Mouse (Mus musculus) adrenal gland, adult 18-20 months (tissue): ENCODE measurements around the gene Ubr4. TPM values are rescaled to one million over a fixed set of nuclear protein-coding genes. Genes with fewer than 3 reads are reported as not detected.
A peak's percentile ranks its signal among the peaks of the same experiment; 100 is the strongest.

Experiments used
- DNase-seq, 2 experiments: peaks; one replicate each; pipeline ENCODE4 v3.0.0; 2021 to 2022; ENCODE audit warnings: low spot score in 2 of 2
- total RNA-seq, 2 experiments: library from RNA; stranded (reverse); gene quantifications; 1 replicate in 1 of 2; 2 replicates in 1 of 2; pipeline ENCODE4 v1.2.3; 2021

Ubr4 gene
- total RNA-seq, 2 experiments from 2014 or later, result 137 to 144 TPM

GRCm38 (mm10) chr4:139430176-139430575, 77.8 kb downstream of the Ubr4 start:
- peak; percentile 61 to 64 for DNase-seq

DNA sequence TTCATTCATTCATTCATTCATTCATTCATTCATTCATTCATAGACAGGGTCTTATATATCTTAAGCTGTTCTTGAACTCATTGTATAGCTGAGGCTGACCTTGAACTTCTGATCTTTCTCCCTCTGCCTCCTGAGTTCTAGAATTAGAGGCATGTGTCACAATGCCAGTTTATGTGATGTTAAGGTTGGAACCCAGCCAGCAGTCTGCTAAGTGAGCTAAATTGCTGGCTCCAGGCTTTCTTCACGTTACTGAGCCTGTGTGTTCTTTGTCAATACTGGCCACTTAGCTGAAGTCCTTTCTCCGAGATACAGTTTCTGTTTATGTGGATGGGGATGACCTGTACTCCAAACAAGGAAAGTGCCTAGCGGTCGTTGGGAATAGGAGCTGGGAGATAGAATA, 78.5 kb downstream of the Ubr4 start:
- DNase-seq, result no peak

DNA sequence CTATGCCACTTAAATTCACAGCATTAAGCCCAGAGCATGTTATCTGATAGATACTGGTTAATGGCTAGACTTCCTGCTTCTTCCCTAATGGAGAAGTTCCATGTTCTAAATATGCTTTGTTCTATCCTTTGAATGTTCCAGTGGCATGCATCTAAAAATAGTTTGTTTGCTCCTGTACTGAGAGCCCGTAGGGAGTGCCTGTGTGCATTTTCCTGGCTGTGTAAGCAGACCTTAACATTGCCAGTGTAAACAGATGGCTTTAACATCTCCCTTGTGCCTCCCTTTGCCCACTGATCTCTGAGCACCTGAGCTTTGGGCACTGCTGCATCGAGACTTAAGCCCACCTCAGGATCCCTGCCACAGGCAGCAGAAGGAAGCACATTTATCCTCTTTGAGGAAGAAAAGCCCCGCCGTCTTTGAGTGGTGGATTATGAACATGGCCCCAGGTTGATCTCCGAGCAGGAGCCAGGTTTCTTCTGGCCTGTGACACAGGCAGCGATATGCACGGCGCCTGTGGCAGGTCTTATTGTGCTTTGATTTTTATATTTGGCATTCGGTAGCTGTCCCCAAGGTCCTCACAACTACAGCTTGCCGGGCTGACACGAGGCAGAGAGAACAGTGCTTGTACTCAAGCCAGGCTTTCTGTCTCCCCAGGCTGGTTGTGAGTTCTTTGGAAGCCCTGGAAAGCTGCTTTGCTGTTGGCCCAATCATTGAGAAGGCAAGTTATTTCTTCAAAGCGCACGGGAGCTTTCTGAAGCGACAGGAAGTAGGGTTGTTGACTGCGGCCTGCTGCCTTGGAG, 80.8 kb downstream of the Ubr4 start:
- DNase-seq, result no peak

DNA sequence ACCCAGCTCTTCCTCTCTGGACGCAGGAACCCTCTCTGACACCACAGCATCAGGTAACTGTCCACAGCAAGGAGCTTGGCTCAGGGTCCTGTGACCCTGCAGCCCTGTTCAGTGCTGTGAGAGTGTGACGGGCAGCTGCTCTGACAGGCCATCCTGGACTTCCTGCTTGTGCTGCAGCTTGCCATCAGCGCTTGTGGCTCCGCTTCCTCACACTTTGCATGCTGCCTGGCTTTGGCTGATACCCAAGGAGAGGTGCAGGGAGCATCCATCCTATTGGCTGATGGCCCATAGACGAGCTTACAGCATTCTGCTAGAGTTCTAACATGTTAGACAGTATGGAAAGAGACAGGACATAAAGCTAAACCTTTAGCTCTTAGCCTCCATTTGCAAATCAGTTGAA, 88.8 kb downstream of the Ubr4 start:
- no peak for DNase-seq

DNA sequence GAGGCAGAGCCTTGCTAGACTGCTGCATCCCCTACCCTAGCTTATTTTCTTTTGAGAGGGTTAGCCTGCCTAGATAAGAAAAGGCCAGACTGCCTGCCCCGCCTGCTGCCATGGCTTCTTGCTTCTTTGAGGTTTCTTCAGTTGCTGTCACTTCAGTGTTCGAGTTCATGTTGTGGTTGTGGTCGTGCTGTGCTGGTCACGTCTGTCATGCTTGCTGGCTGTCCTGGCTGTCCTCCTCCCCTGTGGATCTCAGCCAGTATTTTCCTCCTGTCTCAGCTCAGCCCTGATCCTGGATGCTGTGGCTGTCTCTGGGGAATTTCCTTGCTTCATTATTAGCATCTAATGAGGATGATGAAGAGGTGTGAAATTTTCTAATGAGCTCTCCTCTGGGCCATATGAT, 89.4 kb downstream of the Ubr4 start:
- DNase-seq, result no peak

- no peak for DNase-seq
These were observed 90.3 kb downstream of the Ubr4 start for GRCm38 (mm10) chr4:139442391-139443355.

GRCm38 (mm10) chr4:139444315-139444714, 91.9 kb downstream of the Ubr4 start:
- DNase-seq, result no peak

DNA sequence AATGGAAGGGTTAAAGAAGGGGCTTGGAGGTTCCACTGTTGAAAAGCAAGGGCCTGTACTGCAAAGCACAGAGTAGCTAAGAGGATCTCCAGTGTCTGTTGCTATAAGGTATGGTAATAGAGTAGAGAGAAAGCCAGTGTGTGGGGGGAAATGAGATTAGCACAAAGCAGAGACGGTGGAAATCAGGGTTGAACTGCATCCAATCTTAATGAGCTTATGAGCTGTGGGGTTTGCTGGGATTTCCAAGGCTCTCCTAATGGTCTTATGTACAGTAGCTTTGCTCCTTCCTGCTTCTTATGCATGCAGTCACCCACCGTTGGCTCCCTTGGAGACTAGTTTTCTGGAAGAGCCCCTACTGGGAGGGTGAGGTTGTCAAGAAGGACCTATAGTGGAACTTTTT, 93.8 kb downstream of the Ubr4 start:
- DNase-seq, result no peak

- no peak for DNase-seq
These were observed 94.6 kb downstream of the Ubr4 start for GRCm38 (mm10) chr4:139446731-139447675.

DNA sequence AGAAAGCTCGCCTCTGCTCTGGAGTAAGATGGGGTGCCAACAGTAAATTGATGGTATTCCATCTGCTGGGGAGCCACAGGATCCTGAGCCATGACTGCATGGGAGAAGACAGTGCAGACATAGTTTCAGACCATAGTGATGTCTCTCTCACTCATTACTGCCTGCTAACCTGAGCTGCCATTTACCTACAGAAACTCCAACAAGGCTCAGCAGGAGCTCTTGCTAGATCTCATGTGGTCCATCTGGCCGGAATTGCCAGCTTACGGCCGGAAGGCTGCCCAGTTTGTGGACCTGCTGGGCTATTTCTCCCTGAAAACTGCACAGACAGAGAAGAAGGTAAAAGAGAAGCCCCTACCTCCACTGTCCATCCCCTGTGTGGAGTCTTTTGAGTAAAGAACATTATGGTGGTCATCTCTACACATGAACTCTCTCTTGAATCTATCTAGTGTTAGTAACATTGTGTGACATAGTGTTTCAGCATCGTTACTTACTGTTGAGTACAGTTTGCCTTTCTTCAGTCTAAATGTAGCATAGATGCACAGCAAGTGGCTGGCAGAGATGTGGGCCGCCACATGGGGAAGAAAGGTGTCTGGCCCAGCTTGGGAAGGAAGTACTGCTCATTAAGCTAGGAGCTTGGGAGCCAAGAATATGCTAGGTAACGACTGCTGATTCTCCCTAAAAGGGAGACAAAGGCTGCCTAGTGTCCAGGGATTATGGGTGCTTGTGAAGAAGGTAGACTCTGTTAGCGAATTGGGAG, 100.7 kb downstream of the Ubr4 start:
- no peak for DNase-seq

GRCm38 (mm10) chr4:139454339-139454738, 101.9 kb downstream of the Ubr4 start:
- DNase-seq, result no peak

DNA sequence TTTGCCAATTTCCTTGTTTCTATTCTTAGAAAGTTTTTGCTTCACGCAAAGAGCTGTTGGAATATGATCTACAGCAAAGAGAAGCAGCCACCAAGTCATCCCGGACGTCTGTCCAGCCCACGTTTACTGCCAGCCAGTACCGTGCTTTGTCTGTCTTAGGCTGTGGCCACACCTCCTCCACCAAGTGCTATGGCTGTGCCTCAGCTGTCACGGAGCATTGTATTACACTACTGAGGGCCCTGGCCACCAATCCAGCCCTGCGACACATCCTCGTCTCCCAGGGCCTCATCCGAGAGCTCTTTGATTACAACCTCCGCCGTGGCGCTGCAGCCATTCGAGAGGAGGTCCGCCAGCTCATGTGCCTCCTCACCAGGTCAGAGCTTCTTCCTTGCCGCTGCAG, 107.6 kb downstream of the Ubr4 start:
- DNase-seq, result no peak

DNA sequence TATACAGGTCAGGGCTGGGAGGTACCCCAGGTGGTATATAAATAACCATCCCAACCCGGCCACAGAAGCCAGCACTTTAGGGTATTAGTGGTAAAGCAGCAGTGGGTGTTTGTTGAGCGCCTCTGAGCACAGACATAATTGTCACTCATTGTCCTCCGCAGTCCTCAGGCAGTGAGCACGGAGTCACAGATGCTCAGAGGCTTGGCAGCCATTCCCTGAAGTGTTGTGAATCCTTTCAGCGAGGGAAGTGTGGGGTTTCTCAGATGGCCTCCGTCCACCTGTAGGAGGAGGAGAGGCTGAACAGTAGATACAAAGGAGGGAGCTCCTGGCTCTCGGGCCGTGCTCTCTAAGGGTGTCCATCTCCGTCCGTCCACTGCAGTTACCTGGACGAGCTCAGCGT, 111.8 kb downstream of the Ubr4 start:
- DNase-seq, result no peak

GRCm38 (mm10) chr4:139466541-139466940, 114.1 kb downstream of the Ubr4 start:
- DNase-seq, result no peak

DNA sequence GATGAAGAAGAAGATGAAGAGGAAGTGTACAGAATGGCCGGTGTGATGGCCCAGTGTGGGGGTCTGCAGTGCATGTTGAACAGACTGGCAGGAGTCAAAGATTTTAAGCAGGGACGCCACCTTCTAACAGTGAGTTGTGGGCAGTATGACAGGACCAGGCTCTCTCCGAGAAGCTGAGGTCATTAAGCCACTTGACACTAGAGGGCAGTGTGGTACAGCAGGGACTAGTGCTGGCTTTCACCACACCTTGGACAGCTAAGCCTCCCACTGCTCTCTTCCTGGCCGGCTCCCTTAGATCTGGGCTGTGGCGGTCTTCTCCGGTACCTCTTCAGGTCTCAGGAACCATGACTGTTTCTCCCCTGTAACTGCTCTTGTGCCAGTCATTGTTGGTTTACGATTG, 117.8 kb downstream of the Ubr4 start:
- peak; percentile 69 to 79 for DNase-seq

DNA sequence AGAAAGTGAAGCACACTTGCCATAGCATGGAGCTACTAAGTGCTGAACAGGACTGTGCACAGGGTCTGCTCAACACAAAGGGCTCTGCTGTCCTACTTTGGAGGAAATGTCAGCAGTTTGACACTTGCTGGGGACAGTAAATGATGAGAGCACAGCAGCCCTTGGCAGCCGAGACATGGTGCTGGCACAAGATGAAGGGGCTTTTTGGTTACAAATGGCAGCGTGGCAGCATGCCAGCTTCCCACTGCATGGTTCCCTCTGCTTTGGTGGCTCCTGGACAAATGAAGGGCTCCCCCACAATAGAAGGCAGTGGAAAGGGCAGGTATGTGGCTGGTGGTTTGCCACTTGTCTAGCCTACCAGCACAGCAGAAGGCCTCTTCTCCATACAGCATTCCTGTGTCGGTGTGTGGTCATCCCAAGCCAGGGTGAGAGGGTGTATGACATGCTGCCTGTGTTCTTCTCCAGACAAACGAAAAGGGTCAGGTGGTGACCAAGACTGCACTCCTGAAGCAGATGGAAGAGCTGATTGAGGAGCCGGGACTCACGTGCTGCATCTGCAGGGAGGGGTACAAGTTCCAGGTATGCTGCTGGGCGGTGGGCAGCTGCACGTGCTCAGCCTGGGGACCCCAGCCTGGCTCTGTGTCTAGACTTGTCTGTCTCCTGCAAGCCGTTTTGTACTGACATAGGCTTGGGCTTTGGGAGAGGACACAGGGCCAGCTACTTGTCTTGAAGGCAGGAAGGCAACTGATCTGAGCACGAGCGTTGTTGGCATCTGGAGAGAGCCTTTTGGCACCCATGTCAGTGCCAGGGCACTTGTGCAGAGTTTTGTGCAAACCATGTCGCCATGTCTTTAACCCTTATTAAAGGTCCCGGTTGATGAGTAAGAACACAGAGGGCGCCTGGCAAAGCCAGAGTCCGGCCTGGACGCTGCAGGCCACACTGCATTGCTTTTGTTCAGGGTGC, 124.5 kb downstream of the Ubr4 start:
- peak in 1 of 2 experiments; percentile 47 for DNase-seq

- DNase-seq, result no peak
These were observed 125.6 kb downstream of the Ubr4 start for GRCm38 (mm10) chr4:139477983-139478382.

DNA sequence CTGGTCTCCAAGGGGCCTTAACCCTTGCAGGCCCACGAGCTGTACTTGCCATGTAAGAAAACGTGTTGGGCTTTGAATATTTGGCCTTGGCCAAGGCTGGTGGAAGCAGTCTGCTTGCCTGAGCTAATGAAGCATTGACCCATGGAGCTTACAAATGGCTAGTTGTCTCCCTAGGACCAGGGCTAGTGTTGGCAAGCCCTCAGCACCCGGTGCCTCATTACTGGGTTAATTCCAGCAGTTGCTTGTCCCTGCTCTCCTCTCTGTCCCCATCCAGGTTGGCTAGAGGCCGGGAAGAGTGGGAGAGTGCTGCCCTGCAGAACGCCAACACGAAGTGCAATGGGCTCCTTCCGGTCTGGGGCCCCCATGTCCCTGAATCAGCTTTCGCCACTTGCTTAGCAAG, 126.8 kb downstream of the Ubr4 start:
- no peak for DNase-seq

DNA sequence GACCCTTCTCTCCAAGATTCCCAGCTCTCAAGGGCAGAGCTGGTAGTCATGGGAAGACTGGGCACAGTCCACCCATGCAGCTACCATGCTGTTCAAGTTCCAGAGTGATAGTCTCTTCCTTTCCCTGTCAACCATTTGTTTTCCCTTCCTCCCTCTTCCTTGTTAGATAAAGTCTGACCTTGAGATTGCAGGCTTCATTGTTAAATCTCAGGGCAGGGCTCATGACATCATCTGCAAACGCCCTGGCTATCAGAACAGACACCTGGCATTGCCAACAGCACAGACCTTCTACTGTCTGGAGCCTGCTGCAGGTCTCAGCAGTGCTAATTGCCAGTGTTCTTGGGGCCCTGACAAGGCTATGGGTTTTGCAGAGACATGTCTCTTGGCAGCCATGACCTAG, 129.0 kb downstream of the Ubr4 start:
- DNase-seq, result no peak
